Mouse (Mus musculus): ENCODE measurements around the gene Wnk2. TPM values are rescaled to one million over a fixed set of nuclear protein-coding genes. Genes with fewer than 3 reads are reported as not detected.

Wnk2 gene
- polyA plus RNA-seq (2016; fragmentation: Nextera tagmentation; extraction: Ambion mirVana) = 16.0 and 16.2 TPM in 2 replicates

- whole genome bisulfite sequencing = under 1% methylated on average over 42 of the region's 43 CpGs
These were observed at the start of gene Wnk2 for GRCm38 (mm10) chr13:49147858-49148226. TSS of gene Wnk2 (minus strand) at chr13:49148014.

GRCm38 (mm10) chr13:49196766-49197165 lies 49.0 kb upstream of the Wnk2 start:
- Histone ChIP-seq H3K9me3 (replicated peaks) (no peaks in the 10 kb centered on the region), H3K9ac (no peak overlapping the region), H3K27ac (no peak overlapping the region), H3K4me3 (no peak overlapping the region), H3K4me2 (replicated peaks) (no peak overlapping the region), H3K27me3 (no peaks in the 10 kb centered on the region), H3K4me1 (peaks cover 2% of the 10 kb centered on the region), H3K36me3 (no peaks in the 10 kb centered on the region)
- 86% methylated on average over 6 of the region's 6 CpGs for WGBS
- no peak for ATAC-seq (ENCODE audit: low FRiP score)

More at GRCm38 (mm10) chr13:49147858-49148226, at the start of gene Wnk2:
- Histone ChIP-seq H3K4me1 (peaks cover 34% of the 10 kb centered on the region), H3K9ac (peak within 1 kb of the TSS; percentile 96), H3K4me3 (peak within 1 kb of the TSS; percentile 92), H3K36me3 (no peaks in the 10 kb centered on the region), H3K4me2 (replicated peaks) (peak within 1 kb of the TSS; percentile 90), H3K27me3 (peaks cover 25% of the 10 kb centered on the region), H3K9me3 (replicated peaks) (no peaks in the 10 kb centered on the region), H3K27ac (peak within 1 kb of the TSS; percentile 93)
- peak; percentile 74 for ATAC-seq (ENCODE audit: low FRiP score)

- 88% methylated on average over 5 of the region's 5 CpGs for WGBS
These were observed 48.4 kb upstream of the Wnk2 start for GRCm38 (mm10) chr13:49196211-49196610.

GRCm38 (mm10) chr13:49195651-49196050 lies 47.8 kb upstream of the Wnk2 start:
- WGBS = 92% methylated on average over 7 of the region's 7 CpGs

More at GRCm38 (mm10) chr13:49196211-49196610, 48.4 kb upstream of the Wnk2 start:
- no peak overlapping the region for H3K27ac ChIP-seq
- no peaks in the 10 kb centered on the region for H3K9me3 ChIP-seq (replicated peaks)
- H3K36me3 ChIP-seq = no peaks in the 10 kb centered on the region
- no peak overlapping the region for H3K4me2 ChIP-seq (replicated peaks)
- no peak overlapping the region for H3K9ac ChIP-seq
- H3K4me1 ChIP-seq = peaks cover 7% of the 10 kb centered on the region
- H3K4me3 ChIP-seq = no peak overlapping the region
- no peaks in the 10 kb centered on the region for H3K27me3 ChIP-seq
- no peak for ATAC-seq (ENCODE audit: low FRiP score)

GRCm38 (mm10) chr13:49194811-49195210 lies 47.0 kb upstream of the Wnk2 start:
- H3K4me1 ChIP-seq = peaks cover 13% of the 10 kb centered on the region
- H3K4me2 ChIP-seq (replicated peaks) = no peak overlapping the region
- H3K9me3 ChIP-seq (replicated peaks) = no peaks in the 10 kb centered on the region
- ATAC-seq (ENCODE audit: low FRiP score) = no peak
- no peaks in the 10 kb centered on the region for H3K36me3 ChIP-seq
- peaks cover 5% of the 10 kb centered on the region; the same call in 1 of the 2 replicates for H3K27me3 ChIP-seq
- no peak overlapping the region for H3K4me3 ChIP-seq
- 97% methylated on average over 13 of the region's 13 CpGs for WGBS
- no peak overlapping the region for H3K9ac ChIP-seq
- no peak overlapping the region for H3K27ac ChIP-seq

More at GRCm38 (mm10) chr13:49195651-49196050, 47.8 kb upstream of the Wnk2 start:
- no peaks in the 10 kb centered on the region for H3K36me3 ChIP-seq
- H3K4me2 ChIP-seq (replicated peaks) = no peak overlapping the region
- no peaks in the 10 kb centered on the region for H3K27me3 ChIP-seq
- peaks cover 13% of the 10 kb centered on the region for H3K4me1 ChIP-seq
- no peak overlapping the region for H3K9ac ChIP-seq
- no peaks in the 10 kb centered on the region for H3K9me3 ChIP-seq (replicated peaks)
- H3K4me3 ChIP-seq = no peak overlapping the region
- ATAC-seq (ENCODE audit: low FRiP score) = no peak
- no peak overlapping the region for H3K27ac ChIP-seq

- no peak overlapping the region for H3K27ac ChIP-seq
- H3K27me3 ChIP-seq = peaks cover 12% of the 10 kb centered on the region
- H3K9ac ChIP-seq = no peak overlapping the region
- H3K4me2 ChIP-seq (replicated peaks) = no peak overlapping the region
- H3K9me3 ChIP-seq (replicated peaks) = no peaks in the 10 kb centered on the region
- peaks cover 16% of the 10 kb centered on the region for H3K4me1 ChIP-seq
- ATAC-seq (ENCODE audit: low FRiP score) = no peak
- no peak overlapping the region for H3K4me3 ChIP-seq
- no peaks in the 10 kb centered on the region for H3K36me3 ChIP-seq
- WGBS = 95% methylated on average over 17 of the region's 17 CpGs
These were observed 45.8 kb upstream of the Wnk2 start for GRCm38 (mm10) chr13:49193650-49194049.

- H3K36me3 ChIP-seq = no peaks in the 10 kb centered on the region
- no peaks in the 10 kb centered on the region for H3K9me3 ChIP-seq (replicated peaks)
- peaks cover 16% of the 10 kb centered on the region for H3K27me3 ChIP-seq
- ATAC-seq (ENCODE audit: low FRiP score) = no peak
- H3K27ac ChIP-seq = no peak overlapping the region
- H3K9ac ChIP-seq = no peak overlapping the region
- peaks cover 28% of the 10 kb centered on the region for H3K4me1 ChIP-seq
- WGBS = 71% methylated on average over 16 of the region's 16 CpGs
- H3K4me3 ChIP-seq = no peak overlapping the region
- H3K4me2 ChIP-seq (replicated peaks) = no peak overlapping the region
These were observed 44.5 kb upstream of the Wnk2 start for GRCm38 (mm10) chr13:49192156-49192855.

GRCm38 (mm10) chr13:49191673-49192035 lies 43.8 kb upstream of the Wnk2 start:
- no peak for ATAC-seq (ENCODE audit: low FRiP score)
- Histone ChIP-seq H3K9me3 (replicated peaks) (no peaks in the 10 kb centered on the region), H3K4me1 (peaks cover 34% of the 10 kb centered on the region), H3K4me3 (no peak overlapping the region), H3K27ac (0 out of 2 replicates have a peak overlapping the region, but pooled peaks have one; percentile 37), H3K4me2 (replicated peaks) (no peak overlapping the region), H3K9ac (no peak overlapping the region), H3K36me3 (no peaks in the 10 kb centered on the region), H3K27me3 (peaks cover 18% of the 10 kb centered on the region)
- 47% methylated on average over 5 of the region's 5 CpGs for WGBS

GRCm38 (mm10) chr13:49190876-49191672 lies 43.3 kb upstream of the Wnk2 start:
- Histone ChIP-seq H3K9me3 (replicated peaks) (no peaks in the 10 kb centered on the region), H3K27ac (0 out of 2 replicates have a peak overlapping the region, but pooled peaks have one; percentile 37), H3K9ac (no peak overlapping the region), H3K27me3 (peaks cover 21% of the 10 kb centered on the region), H3K4me3 (no peak overlapping the region), H3K36me3 (no peaks in the 10 kb centered on the region), H3K4me1 (peaks cover 36% of the 10 kb centered on the region), H3K4me2 (replicated peaks) (no peak overlapping the region)
- WGBS = 66% methylated on average over 7 of the region's 7 CpGs
- ATAC-seq (ENCODE audit: low FRiP score) = no peak

- Histone ChIP-seq H3K9me3 (replicated peaks) (no peaks in the 10 kb centered on the region), H3K27me3 (peaks cover 21% of the 10 kb centered on the region), H3K36me3 (no peaks in the 10 kb centered on the region), H3K27ac (no peak overlapping the region), H3K4me3 (no peak overlapping the region), H3K9ac (no peak overlapping the region), H3K4me1 (peaks cover 36% of the 10 kb centered on the region), H3K4me2 (replicated peaks) (no peak overlapping the region)
- no peak for ATAC-seq (ENCODE audit: low FRiP score)
- WGBS = 78% methylated on average over 12 of the region's 12 CpGs
These were observed 42.4 kb upstream of the Wnk2 start for GRCm38 (mm10) chr13:49189970-49190870.

GRCm38 (mm10) chr13:49188966-49189360 lies 41.1 kb upstream of the Wnk2 start:
- 58% methylated on average over 2 of the region's 2 CpGs for WGBS
- Histone ChIP-seq H3K9me3 (replicated peaks) (0 out of 2 replicates have a peak, but pooled peaks cover 2% of the 10 kb centered on the region), H3K27ac (no peak overlapping the region), H3K4me2 (replicated peaks) (0 out of 2 replicates have a peak overlapping the region, but pooled peaks have one; percentile 11), H3K4me1 (peaks cover 36% of the 10 kb centered on the region), H3K36me3 (no peaks in the 10 kb centered on the region), H3K9ac (no peak overlapping the region), H3K4me3 (no peak overlapping the region), H3K27me3 (peaks cover 21% of the 10 kb centered on the region)
- no peak for ATAC-seq (ENCODE audit: low FRiP score)

All from hindbrain, embryonic 12.5 days (tissue).